Mouse (Mus musculus) kidney, postnatal 10 days (tissue): ENCODE data around the gene Tmem11.
"Not testable (repeated sequence)": the region's sequence is repeated elsewhere in the genome, so short reads cannot be mapped to it uniquely, and the experiment has no call there.

Experiments
- DNase-seq: peaks from one replicate; pipeline ENCODE4 v3.0.0; 2021; ENCODE audit warnings: mixed read lengths

The Tmem11 gene

GRCm38 (mm10) chr11:60878675-60879294 is at the start of gene Tmem11:
TSS of gene Tmem11 (minus strand) at chr11:60879272.
- DNase-seq, result peak; percentile 97

GRCm38 (mm10) chr11:60927264-60927663 is 48.2 kb upstream of the Tmem11 start:
- peak; percentile 94 for DNase-seq

- no peak for DNase-seq
Measured at GRCm38 (mm10) chr11:60924981-60925380, 45.9 kb upstream of the Tmem11 start.

- DNase-seq, result no peak
Measured at GRCm38 (mm10) chr11:60924498-60924897, 45.4 kb upstream of the Tmem11 start.

- no peak for DNase-seq
Measured at GRCm38 (mm10) chr11:60922964-60923363, 43.9 kb upstream of the Tmem11 start.

- DNase-seq, result no peak
Measured at GRCm38 (mm10) chr11:60922195-60922594, 43.1 kb upstream of the Tmem11 start.

- no peak for DNase-seq
Measured at GRCm38 (mm10) chr11:60920021-60920420, 40.9 kb upstream of the Tmem11 start.

- no peak for DNase-seq
Measured at GRCm38 (mm10) chr11:60915201-60915600, 36.1 kb upstream of the Tmem11 start.

GRCm38 (mm10) chr11:60914491-60914890 is 35.4 kb upstream of the Tmem11 start, which contains the start of gene Natd1:
TSS of gene Natd1 (minus strand) at chr11:60914750.
- no peak for DNase-seq

- DNase-seq, result peak; percentile 96
Measured at GRCm38 (mm10) chr11:60913301-60914196, 34.5 kb upstream of the Tmem11 start.

- DNase-seq, result no peak
Measured at GRCm38 (mm10) chr11:60912525-60912973, 33.5 kb upstream of the Tmem11 start.

GRCm38 (mm10) chr11:60909626-60910025 is 30.6 kb upstream of the Tmem11 start:
- no peak for DNase-seq

- peak; percentile 46 for DNase-seq
Measured at GRCm38 (mm10) chr11:60908073-60908472, 29.0 kb upstream of the Tmem11 start.

GRCm38 (mm10) chr11:60906449-60906848 is 27.4 kb upstream of the Tmem11 start:
- no peak for DNase-seq

- DNase-seq, result no peak
Measured at GRCm38 (mm10) chr11:60905407-60906120, 26.5 kb upstream of the Tmem11 start.

- DNase-seq, result no peak
Measured at GRCm38 (mm10) chr11:60903661-60904061, 24.6 kb upstream of the Tmem11 start.

- DNase-seq, result peak; percentile 34
Measured at GRCm38 (mm10) chr11:60902486-60902885, 23.4 kb upstream of the Tmem11 start.

GRCm38 (mm10) chr11:60902001-60902400 is 22.9 kb upstream of the Tmem11 start:
- no peak for DNase-seq

- peak; percentile 43 for DNase-seq
Measured at GRCm38 (mm10) chr11:60895915-60896314, 16.8 kb upstream of the Tmem11 start.

GRCm38 (mm10) chr11:60890744-60891143 is 11.7 kb upstream of the Tmem11 start:
- no peak for DNase-seq

GRCm38 (mm10) chr11:60890286-60890685 is 11.2 kb upstream of the Tmem11 start:
- DNase-seq, result peak; percentile 51

GRCm38 (mm10) chr11:60889861-60890260 is 10.8 kb upstream of the Tmem11 start:
- no peak for DNase-seq

- DNase-seq, result not testable (repeated sequence)
Measured at GRCm38 (mm10) chr11:60886986-60887385, 7.9 kb upstream of the Tmem11 start.
